Mouse (Mus musculus): ENCODE results near the gene Rnf10. TPM values are rescaled to one million over a fixed set of nuclear protein-coding genes. Genes with fewer than 3 reads are reported as not detected.
A peak's percentile ranks its signal among the peaks of the same experiment; 100 is the strongest.

Rnf10 gene
- polyA plus RNA-seq, 1 experiment from 2014 or later, result 133 TPM

DNA sequence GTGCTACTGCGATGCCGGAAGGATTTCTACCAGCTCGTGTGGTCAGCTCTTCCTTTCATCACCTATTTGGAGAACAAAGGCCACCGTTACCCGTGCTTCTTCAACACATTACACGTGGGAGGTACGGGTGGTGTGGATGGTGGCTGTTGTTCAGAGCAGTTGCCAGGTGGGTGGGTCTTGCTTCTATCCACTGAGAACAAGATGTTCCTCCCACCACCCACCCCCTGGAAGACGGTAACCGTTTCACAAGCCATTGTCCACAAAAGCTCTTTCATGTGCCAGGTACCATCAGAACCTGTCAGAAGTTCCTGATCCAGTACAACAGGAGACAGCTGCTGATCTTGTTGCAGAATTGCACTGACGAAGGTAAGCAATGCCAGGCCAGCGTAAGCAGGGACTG, 32.5 kb downstream of the Rnf10 start:
- no peak for DNase-seq (ENCODE audit: low spot score)
- H3K9me3 ChIP-seq (replicated peaks), result no peaks in the 10 kb centered on the region
- H3K27me3 ChIP-seq (ENCODE audit: low read depth, poor library complexity, severe bottlenecking), result peaks cover 37% of the 10 kb centered on the region
- WGBS, result 91% methylated on average over 11 of the region's 11 CpGs
- peaks cover 57% of the 10 kb centered on the region for H3K36me3 ChIP-seq
- peaks cover 28% of the 10 kb centered on the region for H3K4me1 ChIP-seq
- H3K27ac ChIP-seq (replicated peaks), result no peak overlapping the region
- H3K4me3 ChIP-seq, result no peak overlapping the region

DNA sequence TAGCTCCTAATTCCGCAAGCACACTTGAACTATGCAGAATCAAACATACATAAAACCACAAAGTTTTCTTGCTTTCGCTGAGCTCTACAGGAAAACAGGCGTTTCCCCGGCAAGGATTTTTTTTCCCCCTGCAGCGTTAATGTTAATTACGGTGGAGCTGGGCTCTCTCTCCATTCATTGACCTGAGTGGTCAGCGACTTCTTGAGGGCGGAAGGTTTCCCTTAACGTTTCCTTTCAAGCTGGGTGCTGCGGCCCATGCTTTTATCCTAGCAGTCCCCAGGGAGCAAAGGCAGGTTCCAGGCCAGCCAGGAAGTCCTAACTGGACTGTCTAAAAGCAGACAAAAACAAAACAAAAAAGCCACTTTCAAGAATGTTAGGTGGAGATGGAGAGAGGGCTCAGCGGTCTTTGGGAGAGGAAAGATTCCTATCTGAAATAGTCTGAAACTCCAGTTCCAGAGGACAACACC, 33.9 kb downstream of the Rnf10 start:
- H3K4me1 ChIP-seq, result peaks cover 33% of the 10 kb centered on the region
- WGBS, result 7% methylated on average over 11 of the region's 11 CpGs
- no peaks in the 10 kb centered on the region for H3K9me3 ChIP-seq (replicated peaks)
- H3K4me3 ChIP-seq, result peak overlapping the region; percentile 95
- H3K36me3 ChIP-seq, result peaks cover 43% of the 10 kb centered on the region
- H3K27me3 ChIP-seq (ENCODE audit: low read depth, poor library complexity, severe bottlenecking), result peaks cover 51% of the 10 kb centered on the region
- no peak for DNase-seq (ENCODE audit: low spot score)
- no peak overlapping the region for H3K27ac ChIP-seq (replicated peaks)

- peaks cover 58% of the 10 kb centered on the region for H3K27me3 ChIP-seq (ENCODE audit: low read depth, poor library complexity, severe bottlenecking)
- peaks cover 36% of the 10 kb centered on the region for H3K36me3 ChIP-seq
- under 1% methylated on average over 88 of the region's 88 CpGs for WGBS
- H3K27ac ChIP-seq (replicated peaks), result peak overlapping the region; percentile 84
- DNase-seq (ENCODE audit: low spot score), result peak; percentile 90
- H3K4me1 ChIP-seq, result peaks cover 33% of the 10 kb centered on the region
- no peaks in the 10 kb centered on the region for H3K9me3 ChIP-seq (replicated peaks)
- H3K4me3 ChIP-seq, result peak overlapping the region; percentile 95
Observed at GRCm38 (mm10) chr5:115237803-115238728, 34.6 kb downstream of the Rnf10 start.

DNA sequence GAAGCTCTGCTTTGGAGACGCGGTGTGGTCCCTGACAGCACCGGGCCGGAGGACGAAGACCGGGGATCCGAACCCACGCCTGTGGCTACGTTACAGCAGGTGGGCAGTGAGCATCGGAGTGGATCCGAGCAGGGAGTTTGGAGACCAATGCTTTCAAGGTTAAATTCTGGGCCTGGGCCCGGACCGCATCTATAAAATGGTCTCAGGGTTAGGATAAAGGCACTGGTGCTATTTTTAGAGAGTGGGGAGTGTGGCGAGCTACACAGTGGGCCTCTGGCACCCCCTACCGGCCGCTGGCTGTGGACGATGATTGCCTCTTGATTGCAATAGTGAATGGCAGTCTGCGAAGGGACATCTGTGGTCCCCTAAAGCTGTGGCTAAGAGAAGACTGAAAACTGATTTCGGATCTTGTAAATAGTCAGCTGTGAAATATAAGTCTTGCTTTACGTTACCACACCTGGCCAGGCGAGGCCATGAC, 36.9 kb downstream of the Rnf10 start, which contains the start of gene Pop5:
Gene Pop5, plus strand, starts transcription at position 51 of the 478 bp plus-strand sequence.
- DNase-seq (ENCODE audit: low spot score), result peak; percentile 88
- Histone ChIP-seq H3K9me3 (replicated peaks) (no peaks in the 10 kb centered on the region), H3K27ac (replicated peaks) (peak within 1 kb of the TSS; percentile 72), H3K4me1 (peaks cover 40% of the 10 kb centered on the region), H3K36me3 (peaks cover 13% of the 10 kb centered on the region), H3K27me3 (ENCODE audit: low read depth, poor library complexity, severe bottlenecking) (peaks cover 78% of the 10 kb centered on the region), H3K4me3 (peak within 1 kb of the TSS; percentile 65)
- 2% methylated on average over 21 of the region's 21 CpGs for WGBS

DNA sequence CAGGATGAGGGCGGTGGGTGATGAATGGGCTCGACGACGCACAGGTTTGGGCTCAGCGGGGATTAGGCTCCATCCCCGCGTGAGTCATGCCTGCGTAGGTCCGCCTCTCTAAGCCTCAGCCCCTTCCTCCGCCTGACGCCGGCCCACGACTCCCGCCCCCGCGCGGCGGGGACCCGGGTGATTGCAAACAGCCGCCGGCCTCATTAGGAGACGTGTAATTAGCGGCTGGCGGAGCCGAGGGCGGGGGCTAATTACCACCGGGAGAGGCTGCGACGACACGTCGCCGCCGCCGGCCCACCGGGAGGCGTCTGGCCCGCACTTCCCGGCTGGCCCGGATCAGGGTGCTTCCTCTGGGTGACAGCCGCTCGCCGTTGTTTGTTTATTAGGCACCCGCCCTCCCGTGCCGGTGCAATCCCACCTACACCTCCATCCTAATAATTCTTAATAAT, 37.4 kb downstream of the Rnf10 start:
- no peak for DNase-seq (ENCODE audit: low spot score)
- peak overlapping the region; percentile 72 for H3K27ac ChIP-seq (replicated peaks)
- WGBS, result 2% methylated on average over 45 of the region's 45 CpGs
- H3K9me3 ChIP-seq (replicated peaks), result no peaks in the 10 kb centered on the region
- peaks cover 9% of the 10 kb centered on the region for H3K36me3 ChIP-seq
- peaks cover 40% of the 10 kb centered on the region for H3K4me1 ChIP-seq
- peak overlapping the region; percentile 65 for H3K4me3 ChIP-seq
- peaks cover 80% of the 10 kb centered on the region for H3K27me3 ChIP-seq (ENCODE audit: low read depth, poor library complexity, severe bottlenecking)

- Histone ChIP-seq H3K9me3 (replicated peaks) (no peaks in the 10 kb centered on the region), H3K27me3 (ENCODE audit: low read depth, poor library complexity, severe bottlenecking) (peaks cover 71% of the 10 kb centered on the region), H3K4me3 (no peak overlapping the region), H3K27ac (replicated peaks) (no peak overlapping the region), H3K4me1 (peaks cover 40% of the 10 kb centered on the region), H3K36me3 (0 out of 2 replicates have a peak, but pooled peaks cover under 1% of the 10 kb centered on the region)
- DNase-seq (ENCODE audit: low spot score), result no peak
- 47% methylated on average over 6 of the region's 6 CpGs for WGBS
Observed at GRCm38 (mm10) chr5:115234519-115234918, 38.2 kb downstream of the Rnf10 start.

DNA sequence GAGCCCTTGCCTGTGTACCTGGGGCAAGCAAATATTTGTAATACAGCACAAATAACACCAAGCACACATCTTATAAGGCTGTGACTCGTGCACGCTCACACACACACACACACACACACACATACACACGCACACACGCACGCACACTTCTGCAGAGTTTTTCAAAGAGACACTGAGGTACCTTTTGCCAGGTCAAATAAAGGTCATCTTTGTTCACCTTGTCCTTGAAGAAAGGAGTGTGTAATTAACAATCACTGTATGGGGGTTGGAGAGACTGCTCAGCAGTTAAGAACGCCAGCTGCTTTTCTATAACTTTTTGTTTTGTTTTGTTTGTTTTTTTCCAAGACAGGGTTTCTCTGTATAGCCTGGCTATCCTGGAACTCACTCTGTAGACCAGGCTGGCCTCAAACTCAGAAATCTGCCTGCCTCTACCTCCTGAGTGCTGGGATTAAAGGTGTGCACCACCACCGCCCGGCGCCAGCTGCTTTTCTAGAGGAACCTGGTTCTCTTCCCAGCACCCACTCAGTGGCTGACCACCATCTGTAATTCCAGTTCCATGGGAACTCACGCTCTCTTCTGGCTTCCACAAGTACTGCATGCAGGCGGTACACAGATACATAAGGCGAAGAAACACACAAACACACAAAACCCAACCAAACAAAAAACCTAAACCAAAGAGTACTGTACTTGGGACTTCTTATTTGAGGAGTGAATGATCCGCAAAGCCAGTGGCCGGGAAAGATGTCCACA, 39.5 kb downstream of the Rnf10 start:
- Histone ChIP-seq H3K27ac (replicated peaks) (no peak overlapping the region), H3K4me3 (no peak overlapping the region), H3K36me3 (no peaks in the 10 kb centered on the region), H3K4me1 (peaks cover 28% of the 10 kb centered on the region), H3K27me3 (ENCODE audit: low read depth, poor library complexity, severe bottlenecking) (peaks cover 61% of the 10 kb centered on the region), H3K9me3 (replicated peaks) (no peaks in the 10 kb centered on the region)
- WGBS, result 92% methylated on average over 14 of the region's 14 CpGs
- DNase-seq (ENCODE audit: low spot score), result no peak

DNA sequence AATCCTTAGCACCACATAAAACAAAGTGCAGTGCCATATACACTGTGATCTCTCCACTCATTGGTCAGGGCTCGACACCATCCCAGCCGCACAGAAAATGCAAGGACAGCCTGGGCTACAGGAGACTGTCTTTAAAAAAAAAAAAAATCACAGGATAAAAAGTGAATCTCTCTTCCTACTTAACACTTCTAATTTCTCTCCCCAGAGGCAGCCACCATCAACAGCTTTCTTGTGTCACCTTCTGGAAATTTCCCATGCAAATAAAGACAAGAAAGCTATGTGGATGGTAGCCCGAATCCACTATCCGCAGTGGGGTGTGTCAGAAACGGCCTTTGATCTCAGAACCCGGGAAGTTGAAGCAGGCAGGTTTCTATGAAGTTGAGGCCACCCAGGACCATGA, 40.2 kb downstream of the Rnf10 start:
- Histone ChIP-seq H3K9me3 (replicated peaks) (no peaks in the 10 kb centered on the region), H3K36me3 (no peaks in the 10 kb centered on the region), H3K4me3 (no peak overlapping the region), H3K4me1 (peaks cover 22% of the 10 kb centered on the region), H3K27ac (replicated peaks) (no peak overlapping the region), H3K27me3 (ENCODE audit: low read depth, poor library complexity, severe bottlenecking) (peaks cover 61% of the 10 kb centered on the region)
- WGBS, result 81% methylated on average over 6 of the region's 6 CpGs
- DNase-seq (ENCODE audit: low spot score), result no peak

DNA sequence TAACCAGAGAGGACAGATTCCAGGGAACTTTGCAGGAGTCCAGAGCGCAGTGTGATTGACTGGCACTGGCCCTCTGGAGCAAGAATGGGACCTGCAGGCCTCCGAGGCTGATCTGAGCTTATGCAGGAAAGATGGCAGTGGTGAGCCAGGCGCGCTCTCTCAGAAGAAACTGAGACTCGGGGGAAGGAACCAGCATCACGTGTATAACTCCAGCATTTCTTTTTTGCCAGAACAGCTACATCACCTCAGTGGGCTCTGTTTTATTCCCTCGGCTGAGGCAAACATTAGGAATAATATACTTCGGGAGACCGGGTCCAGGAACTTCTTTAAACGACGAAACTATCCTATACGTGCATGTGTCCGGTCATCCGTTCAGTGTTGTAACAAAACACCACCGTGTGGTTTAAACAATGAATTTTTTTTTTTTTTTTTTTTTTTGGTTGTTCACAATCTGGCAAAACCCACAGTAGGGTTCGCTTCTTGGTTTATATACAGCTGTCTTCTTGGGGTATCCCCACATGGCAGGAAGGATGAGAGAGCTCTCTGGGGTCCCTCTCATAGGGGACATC, 41.1 kb downstream of the Rnf10 start:
- WGBS, result 52% methylated on average over 16 of the region's 16 CpGs
- Histone ChIP-seq H3K36me3 (no peaks in the 10 kb centered on the region), H3K27ac (replicated peaks) (no peak overlapping the region), H3K27me3 (ENCODE audit: low read depth, poor library complexity, severe bottlenecking) (peaks cover 58% of the 10 kb centered on the region), H3K9me3 (replicated peaks) (no peaks in the 10 kb centered on the region), H3K4me1 (peaks cover 19% of the 10 kb centered on the region), H3K4me3 (no peak overlapping the region)
- DNase-seq (ENCODE audit: low spot score), result no peak

GRCm38 (mm10) chr5:115230830-115231551, 41.7 kb downstream of the Rnf10 start:
- H3K27me3 ChIP-seq (ENCODE audit: low read depth, poor library complexity, severe bottlenecking), result peaks cover 51% of the 10 kb centered on the region
- WGBS, result 51% methylated on average over 15 of the region's 15 CpGs

DNA sequence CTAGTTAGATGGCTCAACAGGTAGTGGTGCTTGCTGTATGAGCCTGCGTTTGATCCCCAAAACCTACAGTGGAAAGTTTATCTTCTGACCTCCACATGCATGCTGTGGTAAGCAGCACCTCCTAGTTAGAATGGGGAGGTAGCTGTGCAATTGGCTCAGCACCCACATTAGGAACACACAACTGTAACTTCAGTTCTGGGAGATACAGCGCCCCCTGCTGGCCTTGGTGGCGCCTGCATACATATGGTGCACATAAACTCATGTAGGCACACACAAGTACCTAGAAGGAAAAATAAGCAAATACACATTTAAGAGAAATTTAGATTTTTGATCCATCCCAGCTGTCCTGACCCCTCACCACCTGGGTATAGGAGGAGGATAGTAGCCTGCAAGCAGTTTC, 50.2 kb downstream of the Rnf10 start:
- WGBS, result 73% methylated on average over 3 of the region's 3 CpGs
- no peak for DNase-seq (ENCODE audit: low spot score)
- Histone ChIP-seq H3K4me1 (peaks cover 13% of the 10 kb centered on the region), H3K4me3 (no peak overlapping the region), H3K9me3 (replicated peaks) (no peaks in the 10 kb centered on the region), H3K36me3 (no peaks in the 10 kb centered on the region), H3K27ac (replicated peaks) (no peak overlapping the region), H3K27me3 (ENCODE audit: low read depth, poor library complexity, severe bottlenecking) (peaks cover 11% of the 10 kb centered on the region; the same call in 1 of the 2 replicates)

More at GRCm38 (mm10) chr5:115230830-115231551, 41.7 kb downstream of the Rnf10 start:
- H3K4me1 ChIP-seq, result peaks cover 19% of the 10 kb centered on the region
- no peak overlapping the region for H3K27ac ChIP-seq (replicated peaks)
- no peak overlapping the region for H3K4me3 ChIP-seq
- H3K36me3 ChIP-seq, result no peaks in the 10 kb centered on the region
- no peaks in the 10 kb centered on the region for H3K9me3 ChIP-seq (replicated peaks)
- DNase-seq (ENCODE audit: low spot score), result no peak
